Mouse (Mus musculus): ENCODE results near the gene Tsc2. TPM values are rescaled to one million over a fixed set of nuclear protein-coding genes. Genes with fewer than 3 reads are reported as not detected.

The Tsc2 gene
- polyA plus RNA-seq, 1 experiment from 2014 or later, result 60.5 TPM

DNA sequence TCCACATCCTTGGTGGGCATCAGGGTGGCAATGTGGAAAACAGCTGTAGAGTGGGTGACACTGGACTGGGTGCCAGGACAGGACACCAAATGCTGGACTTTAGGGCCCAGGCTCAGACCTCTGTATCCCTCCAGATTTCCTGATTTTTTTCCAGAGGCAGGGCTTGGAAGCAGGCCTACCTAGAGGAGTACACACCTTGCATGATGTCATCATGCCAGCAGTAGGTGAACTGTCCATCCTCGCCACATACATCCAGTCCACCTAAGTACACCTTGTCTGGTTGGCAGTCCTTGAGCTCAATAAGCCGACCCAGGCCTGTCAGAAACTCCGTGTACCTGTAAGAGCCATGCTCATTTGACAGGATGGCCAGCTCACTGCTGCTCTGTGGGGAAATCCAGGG lies 34.4 kb downstream of the Tsc2 start:
- H3K27ac ChIP-seq, result no peak overlapping the region
- H3K9me3 ChIP-seq (replicated peaks), result no peaks in the 10 kb centered on the region
- no peaks in the 10 kb centered on the region for H3K27me3 ChIP-seq
- H3K9ac ChIP-seq, result no peak overlapping the region
- H3K36me3 ChIP-seq (ENCODE audit: poor library complexity, severe bottlenecking), result peaks cover 100% of the 10 kb centered on the region
- no peaks in the 10 kb centered on the region for H3K4me1 ChIP-seq
- H3K4me3 ChIP-seq, result no peak overlapping the region
- no peak for ATAC-seq
- H3K4me2 ChIP-seq, result no peak overlapping the region
- 93% methylated on average over 3 of the region's 3 CpGs for WGBS

- H3K9ac ChIP-seq, result no peak overlapping the region
- H3K9me3 ChIP-seq (replicated peaks), result no peaks in the 10 kb centered on the region
- ATAC-seq, result no peak
- H3K4me3 ChIP-seq, result no peak overlapping the region
- no peaks in the 10 kb centered on the region for H3K4me1 ChIP-seq
- no peak overlapping the region for H3K27ac ChIP-seq
- no peaks in the 10 kb centered on the region for H3K27me3 ChIP-seq
- WGBS, result 92% methylated on average over 19 of the region's 19 CpGs
- H3K36me3 ChIP-seq (ENCODE audit: poor library complexity, severe bottlenecking), result peaks cover 99% of the 10 kb centered on the region
- no peak overlapping the region for H3K4me2 ChIP-seq
These were observed 35.8 kb downstream of the Tsc2 start for GRCm38 (mm10) chr17:24596471-24597183.

GRCm38 (mm10) chr17:24596073-24596466 lies 36.4 kb downstream of the Tsc2 start:
- Histone ChIP-seq H3K9me3 (replicated peaks) (no peaks in the 10 kb centered on the region), H3K4me3 (no peak overlapping the region), H3K4me1 (no peaks in the 10 kb centered on the region), H3K9ac (no peak overlapping the region), H3K27me3 (no peaks in the 10 kb centered on the region), H3K27ac (no peak overlapping the region), H3K4me2 (no peak overlapping the region), H3K36me3 (ENCODE audit: poor library complexity, severe bottlenecking) (peaks cover 99% of the 10 kb centered on the region)
- ATAC-seq, result no peak
- 80% methylated on average over 5 of the region's 5 CpGs for WGBS

DNA sequence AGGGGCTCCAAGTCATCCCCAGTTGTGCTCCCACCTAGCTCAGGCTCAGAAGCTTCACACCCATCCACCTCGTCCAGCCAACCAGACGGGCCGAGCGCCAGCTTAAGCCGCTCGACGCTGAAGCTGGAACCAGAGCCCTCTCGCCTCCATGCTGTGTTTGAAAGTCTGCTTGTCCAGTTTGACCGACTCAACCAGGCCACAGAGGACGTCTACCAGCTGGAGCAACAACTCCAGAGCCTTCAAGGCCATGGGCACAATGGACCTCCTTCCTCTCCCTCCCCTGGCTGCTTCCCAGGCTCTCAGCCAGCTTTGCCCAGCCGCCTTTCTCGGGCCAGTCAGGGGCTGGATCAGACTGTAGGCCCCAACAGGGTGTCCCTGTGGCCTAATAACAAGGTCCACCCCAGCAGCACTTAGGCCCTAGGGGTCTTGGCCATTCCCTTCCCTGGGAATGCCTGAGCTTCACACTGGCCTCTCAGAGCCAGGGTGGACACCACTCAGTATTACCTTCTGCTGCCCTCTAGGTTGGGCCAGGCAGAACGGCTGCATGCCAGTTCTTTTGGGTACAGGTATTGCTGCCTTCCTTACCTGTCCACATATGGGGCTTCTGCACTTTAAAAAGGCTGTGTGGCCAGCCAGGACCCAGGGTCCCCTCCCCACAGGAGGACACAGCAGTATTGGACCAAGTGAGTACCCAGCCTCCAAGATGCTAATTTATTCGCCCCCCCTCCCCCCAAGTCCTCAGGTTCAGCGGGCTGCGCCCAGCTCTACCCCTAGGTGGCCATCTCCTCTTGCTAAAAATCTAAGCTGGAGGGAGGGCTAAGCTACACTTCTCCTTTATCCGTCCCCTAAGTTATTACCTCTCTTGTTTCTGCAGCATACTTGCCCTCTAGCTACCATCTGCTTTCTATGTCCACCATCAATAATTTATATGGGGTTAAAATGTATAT lies 37.0 kb downstream of the Tsc2 start:
- Histone ChIP-seq H3K4me3 (no peak overlapping the region), H3K9me3 (replicated peaks) (no peaks in the 10 kb centered on the region), H3K27me3 (no peaks in the 10 kb centered on the region), H3K4me2 (no peak overlapping the region), H3K27ac (no peak overlapping the region), H3K9ac (no peak overlapping the region), H3K36me3 (ENCODE audit: poor library complexity, severe bottlenecking) (peaks cover 99% of the 10 kb centered on the region), H3K4me1 (no peaks in the 10 kb centered on the region)
- 77% methylated on average over 17 of the region's 17 CpGs for WGBS
- ATAC-seq, result 0 out of 2 replicates have a peak, but pooled peaks have one; percentile 7

DNA sequence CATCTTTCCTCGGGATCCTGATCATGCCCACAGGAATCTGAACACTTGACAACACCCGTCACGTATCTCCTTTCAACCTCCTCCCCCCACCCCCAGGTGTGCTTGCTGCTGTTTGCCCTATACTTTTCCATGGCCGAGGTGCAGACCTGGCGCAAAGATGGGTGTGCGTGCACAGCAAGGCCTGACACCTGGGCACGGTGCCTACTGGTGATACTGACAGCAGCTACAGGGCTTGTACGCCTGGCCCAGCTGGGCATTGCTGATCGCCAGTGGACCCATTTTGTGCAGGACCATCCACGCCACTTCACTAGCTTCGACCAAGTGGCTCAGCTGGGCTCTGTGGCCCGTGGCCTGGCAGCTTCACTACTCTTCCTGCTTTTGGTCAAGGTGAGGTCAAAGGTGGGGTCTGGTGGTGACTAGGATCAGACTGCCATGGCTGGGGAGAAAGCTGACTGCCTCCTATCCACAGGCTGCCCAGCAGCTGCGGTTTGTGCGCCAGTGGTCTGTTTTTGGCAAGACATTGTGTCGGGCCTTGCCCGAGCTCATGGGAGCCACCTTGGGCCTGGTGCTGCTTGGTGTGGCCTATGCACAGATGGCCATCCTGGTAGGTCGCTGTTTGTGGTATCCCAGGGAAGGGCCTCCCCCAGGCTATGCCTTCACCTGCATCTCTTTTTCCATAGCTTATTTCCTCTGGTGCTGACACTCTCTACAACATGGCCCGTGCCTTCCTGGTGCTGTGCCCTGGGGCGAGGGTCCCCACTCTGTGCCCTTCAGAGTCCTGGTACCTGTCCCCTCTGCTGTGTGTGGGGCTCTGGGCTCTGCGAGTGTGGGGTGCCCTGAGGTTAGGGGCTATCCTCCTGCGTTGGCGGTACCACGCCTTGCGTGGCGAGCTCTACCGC lies 38.2 kb downstream of the Tsc2 start:
- H3K36me3 ChIP-seq (ENCODE audit: poor library complexity, severe bottlenecking), result peaks cover 95% of the 10 kb centered on the region
- ATAC-seq, result no peak
- H3K4me3 ChIP-seq, result no peak overlapping the region
- WGBS, result 91% methylated on average over 26 of the region's 26 CpGs
- no peak overlapping the region for H3K27ac ChIP-seq
- H3K9ac ChIP-seq, result no peak overlapping the region
- no peaks in the 10 kb centered on the region for H3K4me1 ChIP-seq
- no peak overlapping the region for H3K4me2 ChIP-seq
- H3K27me3 ChIP-seq, result no peaks in the 10 kb centered on the region
- H3K9me3 ChIP-seq (replicated peaks), result no peaks in the 10 kb centered on the region

GRCm38 (mm10) chr17:24593248-24593647 lies 39.2 kb downstream of the Tsc2 start:
- ATAC-seq, result peak; percentile 23; the same call in 1 of the 2 replicates
- Histone ChIP-seq H3K27ac (no peak overlapping the region), H3K4me3 (no peak overlapping the region), H3K9me3 (replicated peaks) (no peaks in the 10 kb centered on the region), H3K4me2 (no peak overlapping the region), H3K9ac (no peak overlapping the region), H3K4me1 (no peaks in the 10 kb centered on the region), H3K27me3 (no peaks in the 10 kb centered on the region), H3K36me3 (ENCODE audit: poor library complexity, severe bottlenecking) (peaks cover 90% of the 10 kb centered on the region)
- 92% methylated on average over 5 of the region's 5 CpGs for WGBS

DNA sequence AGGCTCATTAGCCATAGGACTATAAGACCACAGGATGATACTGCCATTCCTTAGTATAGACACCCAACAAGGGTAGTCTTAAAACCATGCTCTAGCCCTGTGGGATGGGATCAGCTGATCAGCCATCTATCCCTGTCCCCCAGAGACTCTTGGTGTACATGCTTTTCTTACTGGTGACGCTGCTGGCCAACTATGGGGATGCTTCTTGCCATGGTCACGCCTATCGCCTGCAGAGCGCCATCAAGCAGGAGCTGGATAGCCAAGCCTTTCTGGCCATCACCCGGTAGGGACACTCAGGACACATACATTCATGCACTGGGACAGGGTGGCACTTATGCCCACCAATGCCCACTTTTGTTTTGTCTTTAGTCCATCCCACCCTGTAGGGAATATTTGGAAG lies 40.7 kb downstream of the Tsc2 start:
- 93% methylated on average over 5 of the region's 5 CpGs for WGBS

DNA sequence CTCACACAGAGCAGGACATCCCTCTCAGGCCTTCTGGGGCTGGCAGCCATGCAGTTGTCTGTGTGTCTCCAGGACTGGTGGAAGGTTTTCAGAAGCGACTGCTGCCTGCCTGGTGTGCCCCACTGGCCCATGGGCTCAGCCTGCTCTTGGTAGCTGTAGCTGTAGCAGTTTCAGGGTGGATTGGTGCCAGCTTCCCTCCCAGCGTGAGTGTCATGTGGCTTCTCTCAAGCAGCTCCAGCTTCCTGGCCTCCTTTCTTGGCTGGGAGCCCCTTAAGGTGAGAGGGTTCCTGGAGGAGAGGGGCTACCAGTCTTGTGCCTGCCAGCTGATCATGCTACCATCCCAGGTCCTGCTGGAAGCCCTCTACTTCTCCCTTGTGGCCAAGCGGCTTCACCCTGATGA lies 41.5 kb downstream of the Tsc2 start:
- H3K4me3 ChIP-seq, result no peak overlapping the region
- no peak for ATAC-seq
- no peaks in the 10 kb centered on the region for H3K4me1 ChIP-seq
- H3K4me2 ChIP-seq, result no peak overlapping the region
- H3K27me3 ChIP-seq, result no peaks in the 10 kb centered on the region
- no peak overlapping the region for H3K9ac ChIP-seq
- H3K27ac ChIP-seq, result no peak overlapping the region
- 88% methylated on average over 3 of the region's 3 CpGs for WGBS
- H3K9me3 ChIP-seq (replicated peaks), result no peaks in the 10 kb centered on the region
- peaks cover 89% of the 10 kb centered on the region for H3K36me3 ChIP-seq (ENCODE audit: poor library complexity, severe bottlenecking)

More for the DNA sequence above, 40.7 kb downstream of the Tsc2 start:
- no peaks in the 10 kb centered on the region for H3K9me3 ChIP-seq (replicated peaks)
- H3K36me3 ChIP-seq (ENCODE audit: poor library complexity, severe bottlenecking), result peaks cover 89% of the 10 kb centered on the region
- H3K4me3 ChIP-seq, result no peak overlapping the region
- no peak overlapping the region for H3K9ac ChIP-seq
- H3K27ac ChIP-seq, result no peak overlapping the region
- no peaks in the 10 kb centered on the region for H3K27me3 ChIP-seq
- no peak for ATAC-seq
- H3K4me2 ChIP-seq, result no peak overlapping the region
- no peaks in the 10 kb centered on the region for H3K4me1 ChIP-seq

DNA sequence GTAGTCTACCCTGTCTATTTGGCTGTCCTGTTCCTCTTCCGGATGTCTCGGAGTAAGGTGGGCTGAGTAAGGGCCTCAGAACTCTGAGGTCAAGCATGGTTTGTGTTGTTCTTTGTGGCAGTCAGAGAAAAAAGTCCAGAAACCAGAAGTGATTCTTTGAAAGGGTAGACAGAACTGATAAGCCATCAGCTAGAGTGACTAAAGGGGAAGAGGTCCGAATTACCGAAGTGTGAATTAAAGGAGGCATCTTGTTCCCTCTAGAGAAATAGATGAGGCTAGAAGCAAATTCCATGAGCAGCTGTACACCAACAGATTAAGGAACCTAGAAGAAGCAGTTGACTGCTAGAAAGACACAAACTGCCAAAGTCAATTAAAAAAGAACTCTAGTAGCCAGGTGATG lies 45.9 kb downstream of the Tsc2 start:
- WGBS, result 97% methylated on average over 4 of the region's 4 CpGs

GRCm38 (mm10) chr17:24584520-24584919 lies 47.9 kb downstream of the Tsc2 start:
- WGBS, result 85% methylated on average over 3 of the region's 3 CpGs
- no peak overlapping the region for H3K4me2 ChIP-seq

More for the DNA sequence above, 45.9 kb downstream of the Tsc2 start:
- no peaks in the 10 kb centered on the region for H3K9me3 ChIP-seq (replicated peaks)
- no peaks in the 10 kb centered on the region for H3K27me3 ChIP-seq
- ATAC-seq, result no peak
- peaks cover 74% of the 10 kb centered on the region for H3K36me3 ChIP-seq (ENCODE audit: poor library complexity, severe bottlenecking)
- H3K27ac ChIP-seq, result no peak overlapping the region
- no peak overlapping the region for H3K4me3 ChIP-seq
- H3K4me2 ChIP-seq, result no peak overlapping the region
- no peak overlapping the region for H3K9ac ChIP-seq
- H3K4me1 ChIP-seq, result no peaks in the 10 kb centered on the region

DNA sequence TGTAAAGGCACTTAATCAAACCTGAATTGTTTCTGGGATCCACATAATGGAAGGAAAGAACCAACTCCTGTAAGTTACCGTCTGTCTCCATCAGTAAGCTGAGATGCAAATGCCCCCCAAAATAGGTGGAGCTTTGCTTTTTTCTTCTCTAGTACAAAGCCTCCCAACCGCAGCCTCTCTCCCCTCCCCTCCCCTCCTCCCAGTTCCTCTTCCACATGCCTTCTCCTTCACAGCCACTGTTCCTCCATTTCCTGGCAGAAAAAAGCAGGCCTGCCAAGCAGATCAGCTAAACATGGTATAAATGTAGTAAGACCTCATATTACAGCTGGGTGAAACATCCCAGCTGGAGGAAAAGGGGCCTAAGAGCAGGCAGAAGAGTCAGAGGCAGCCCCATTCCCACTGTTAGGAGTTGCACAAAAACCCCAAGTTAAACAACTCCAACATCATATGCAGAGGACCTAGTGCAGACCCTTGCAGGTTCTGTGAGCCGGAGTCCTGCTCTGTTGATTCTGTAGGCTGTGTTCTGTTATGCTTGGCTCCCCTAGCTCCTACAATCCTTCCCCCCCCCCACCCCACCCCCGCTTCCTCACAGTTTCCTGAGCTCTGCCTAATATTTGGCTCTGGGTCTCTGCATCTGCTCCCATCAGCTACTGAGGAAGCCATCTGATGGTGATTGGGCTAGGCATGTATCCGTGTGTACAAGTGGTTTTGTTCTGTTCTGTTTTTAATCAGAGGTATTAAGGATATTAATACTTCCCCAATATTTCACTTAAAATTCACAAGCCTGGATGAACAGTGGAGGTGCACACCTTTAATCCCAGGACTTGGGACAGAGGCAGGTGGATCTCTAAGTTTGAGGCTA lies 48.6 kb downstream of the Tsc2 start:
- peaks cover 80% of the 10 kb centered on the region for H3K36me3 ChIP-seq (ENCODE audit: poor library complexity, severe bottlenecking)
- no peak overlapping the region for H3K9ac ChIP-seq
- ATAC-seq, result no peak
- H3K4me2 ChIP-seq, result no peak overlapping the region
- no peak overlapping the region for H3K27ac ChIP-seq
- H3K4me1 ChIP-seq, result no peaks in the 10 kb centered on the region
- H3K9me3 ChIP-seq (replicated peaks), result no peaks in the 10 kb centered on the region
- H3K4me3 ChIP-seq, result no peak overlapping the region
- 74% methylated on average over 5 of the region's 5 CpGs for WGBS
- H3K27me3 ChIP-seq, result no peaks in the 10 kb centered on the region

More at GRCm38 (mm10) chr17:24584520-24584919, 47.9 kb downstream of the Tsc2 start:
- ATAC-seq, result no peak
- peaks cover 78% of the 10 kb centered on the region for H3K36me3 ChIP-seq (ENCODE audit: poor library complexity, severe bottlenecking)
- no peaks in the 10 kb centered on the region for H3K4me1 ChIP-seq
- H3K4me3 ChIP-seq, result no peak overlapping the region
- H3K27me3 ChIP-seq, result no peaks in the 10 kb centered on the region
- H3K9ac ChIP-seq, result 0 out of 2 replicates have a peak overlapping the region, but pooled peaks have one; percentile 5
- H3K9me3 ChIP-seq (replicated peaks), result no peaks in the 10 kb centered on the region
- no peak overlapping the region for H3K27ac ChIP-seq
